Mouse (Mus musculus): ENCODE results near the gene Defb25. TPM values are rescaled to one million over a fixed set of nuclear protein-coding genes. Genes with fewer than 3 reads are reported as not detected.

Gene Defb25
- not detected in 2 replicates for polyA plus RNA-seq (2021; fragmentation: Nextera tagmentation)
- long read RNA-seq, experiment 1, result 0 reads
- long read RNA-seq, experiment 2, result 0 reads

DNA sequence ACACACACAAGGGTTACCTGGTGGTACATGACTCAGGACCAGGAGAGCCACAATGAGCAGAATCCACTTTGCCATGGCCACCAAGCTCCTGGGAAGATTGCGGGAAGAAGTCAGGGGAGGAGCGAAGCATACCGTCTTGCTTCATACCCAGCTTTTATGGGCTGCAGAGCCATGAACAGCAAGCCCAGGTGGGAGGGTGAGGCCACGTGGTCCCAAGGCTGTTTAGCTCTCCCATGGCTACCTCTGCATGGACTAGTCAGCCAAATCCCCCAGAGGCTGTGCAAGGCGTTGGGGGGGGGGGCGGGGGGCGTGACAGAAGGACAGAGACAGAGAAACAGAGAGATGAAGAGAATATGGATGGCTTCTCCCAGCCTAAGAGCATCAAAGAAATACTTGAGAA, at the start of gene Defb25:
Defb25 (minus strand) TSS at position 101 of the 400 bp plus-strand sequence.

DNA sequence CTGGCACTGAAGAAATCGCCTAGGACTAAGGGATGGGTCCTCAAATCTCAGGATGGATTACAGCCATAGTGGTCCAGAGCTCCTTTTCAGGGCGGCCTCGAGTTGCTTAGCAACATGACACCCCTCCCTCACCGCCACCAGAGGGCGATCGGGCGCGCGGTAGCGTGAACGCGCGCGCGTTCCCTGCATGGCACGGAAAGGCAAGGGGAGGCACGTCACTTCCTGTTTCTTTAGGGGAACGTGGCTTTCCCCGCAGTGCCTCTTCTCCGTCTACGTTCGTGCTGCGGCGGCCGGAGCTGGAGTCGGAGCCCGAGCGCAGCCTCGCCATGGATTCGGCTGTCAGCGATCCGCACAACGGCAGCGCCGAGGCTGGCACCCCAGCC, 46.4 kb upstream of the Defb25 start, which contains the start of gene H13:
H13 (plus strand) TSS at position 206 of the 383 bp plus-strand sequence.

DNA sequence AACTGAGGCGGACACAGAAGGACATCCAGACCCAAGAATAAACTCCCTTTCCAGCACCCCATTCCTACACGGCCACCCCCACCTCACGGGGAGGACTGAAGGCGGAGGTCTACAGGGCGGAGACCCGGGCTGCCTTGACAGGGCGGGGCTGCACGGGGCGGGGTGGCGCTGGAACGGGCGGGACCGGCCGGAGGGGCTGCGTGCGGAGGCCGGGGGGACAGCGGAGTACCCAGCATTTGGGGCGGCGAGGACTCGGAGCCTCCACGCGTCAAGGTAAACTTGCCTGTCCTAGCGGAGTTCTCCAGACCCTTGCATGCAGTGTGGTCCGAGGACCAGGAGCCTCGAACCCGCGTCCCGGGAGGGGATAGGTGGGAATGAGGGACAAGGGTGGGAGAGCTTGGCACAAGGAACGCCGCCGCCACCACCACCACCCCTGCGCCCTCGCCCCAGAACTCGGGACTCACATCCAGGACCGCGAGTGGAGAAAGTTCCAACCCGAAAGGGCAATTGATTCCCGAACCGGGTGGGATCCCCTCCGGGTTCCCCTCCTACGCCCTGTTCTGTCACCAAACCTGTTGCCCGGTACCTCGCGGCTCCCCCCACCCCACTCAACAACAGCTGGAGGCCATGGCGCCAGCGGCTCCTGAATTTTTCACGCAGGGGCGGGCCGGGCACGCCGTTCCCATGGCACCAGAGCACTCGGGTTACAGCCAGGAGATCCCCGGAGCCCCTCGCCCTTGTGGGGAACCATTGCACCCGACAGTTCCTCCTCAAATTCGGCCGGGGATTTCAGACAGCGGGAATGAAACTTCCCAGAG, 4.1 kb upstream of the Defb25 start, which contains the start of gene Rem1:
Rem1 (plus strand) TSS at position 178 of the 818 bp plus-strand sequence.

DNA sequence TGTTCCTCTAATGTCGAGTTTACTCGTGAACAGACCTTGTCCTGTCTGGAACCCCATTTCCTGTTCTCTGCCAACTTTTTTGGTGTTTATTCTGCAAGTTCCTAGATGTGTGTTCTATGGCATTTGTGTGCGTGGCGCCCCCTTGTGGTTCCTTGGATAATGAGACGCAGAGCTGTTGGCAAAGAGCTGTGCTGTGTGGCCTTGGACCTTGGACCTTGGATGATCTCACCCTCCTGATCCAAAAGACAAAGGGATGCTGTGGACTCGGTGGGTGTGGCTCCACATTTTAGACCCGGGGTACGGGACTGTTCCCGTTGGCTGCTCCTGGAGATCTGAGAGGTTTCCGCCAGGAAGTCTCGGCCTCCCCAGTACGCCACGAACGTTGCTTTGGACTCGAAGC, 18.8 kb downstream of the Defb25 start, which contains the start of gene Defb36:
Defb36 (plus strand) TSS at position 271 of the 400 bp plus-strand sequence.

GRCm38 (mm10) chr2:152599299-152599698, 23.6 kb downstream of the Defb25 start, which contains the start of gene Defb45:
Gene Defb45 (minus strand): TSS chr2:152599399.

GRCm38 (mm10) chr2:152580107-152580506, 42.7 kb downstream of the Defb25 start, which contains the start of gene Defb19:
Gene Defb19 (minus strand): TSS chr2:152580312.

Other genes with a start within 250 kb of the Defb25 start
- gene Nrsn2, start 246.4 kb downstream of the Defb25 start, polyA plus RNA-seq (2021; fragmentation: Nextera tagmentation), result 89.7 and 118 TPM in 2 replicates
- gene Sox12, start 225.0 kb downstream of the Defb25 start, polyA plus RNA-seq (2021; fragmentation: Nextera tagmentation), result 1.3 and 1.6 TPM in 2 replicates
- gene Zcchc3, start 208.0 kb downstream of the Defb25 start, polyA plus RNA-seq (2021; fragmentation: Nextera tagmentation), result 5.9 and 6.1 TPM in 2 replicates
- gene 6820408C15Rik, start 207.5 kb downstream of the Defb25 start, polyA plus RNA-seq (2021; fragmentation: Nextera tagmentation), result 1.4 and 2.0 TPM in 2 replicates
- not detected in 2 replicates for gene Defb23, start 158.4 kb downstream of the Defb25 start, polyA plus RNA-seq (2021; fragmentation: Nextera tagmentation)
- gene Defb20, start 146.0 kb downstream of the Defb25 start, polyA plus RNA-seq (2021; fragmentation: Nextera tagmentation), result not detected in 2 replicates
- not detected in 2 replicates for gene Defb22, start 132.9 kb downstream of the Defb25 start, polyA plus RNA-seq (2021; fragmentation: Nextera tagmentation)
- gene Defb26, start 111.4 kb downstream of the Defb25 start, polyA plus RNA-seq (2021; fragmentation: Nextera tagmentation), result not detected in 2 replicates
- gene Defb28, start 104.8 kb downstream of the Defb25 start, polyA plus RNA-seq (2021; fragmentation: Nextera tagmentation), result not detected in 2 replicates
- gene Defb29, start 83.0 kb downstream of the Defb25 start, polyA plus RNA-seq (2021; fragmentation: Nextera tagmentation), result not detected in 2 replicates
- not detected in 2 replicates for gene Gm17416, start 53.7 kb downstream of the Defb25 start, polyA plus RNA-seq (2021; fragmentation: Nextera tagmentation)
- not detected in 2 replicates for gene Defb21, start 50.3 kb downstream of the Defb25 start, polyA plus RNA-seq (2021; fragmentation: Nextera tagmentation)
- gene Defb19, start 42.7 kb downstream of the Defb25 start, polyA plus RNA-seq (2021; fragmentation: Nextera tagmentation), result not detected in 2 replicates
- gene Defb45, start 23.7 kb downstream of the Defb25 start, polyA plus RNA-seq (2021; fragmentation: Nextera tagmentation), result not detected in 2 replicates
- not detected in 2 replicates for gene Defb36, start 18.7 kb downstream of the Defb25 start, polyA plus RNA-seq (2021; fragmentation: Nextera tagmentation)
- 0.38 and 0.47 TPM in 2 replicates for gene Rem1, start 3.9 kb upstream of the Defb25 start, polyA plus RNA-seq (2021; fragmentation: Nextera tagmentation)
- gene H13, start 46.4 kb upstream of the Defb25 start, polyA plus RNA-seq (2021; fragmentation: Nextera tagmentation), result 53.8 and 63.9 TPM in 2 replicates
- 19.3 and 26.8 TPM in 2 replicates for gene Mcts2, start 64.0 kb upstream of the Defb25 start, polyA plus RNA-seq (2021; fragmentation: Nextera tagmentation)
- 15.0 and 15.2 TPM in 2 replicates for gene Id1, start 113.2 kb upstream of the Defb25 start, polyA plus RNA-seq (2021; fragmentation: Nextera tagmentation)
- 6.5 and 6.9 TPM in 2 replicates for gene Cox4i2, start 131.1 kb upstream of the Defb25 start, polyA plus RNA-seq (2021; fragmentation: Nextera tagmentation)
- gene Bcl2l1, start 208.7 kb upstream of the Defb25 start, polyA plus RNA-seq (2021; fragmentation: Nextera tagmentation), result 145 and 169 TPM in 2 replicates
- 0.74 and 1.2 TPM in 2 replicates for gene Tpx2, start 224.9 kb upstream of the Defb25 start, polyA plus RNA-seq (2021; fragmentation: Nextera tagmentation)

Data from left cerebral cortex, adult 6 months (tissue).